Mouse (Mus musculus): ENCODE measurements around the gene Gstm3. TPM values are rescaled to one million over a fixed set of nuclear protein-coding genes. Genes with fewer than 3 reads are reported as not detected.
A peak's percentile ranks its signal among the peaks of the same experiment; 100 is the strongest.
"Not testable (repeated sequence)": the region's sequence is repeated elsewhere in the genome, so short reads cannot be mapped to it uniquely, and the experiment has no call there.

The Gstm3 gene
- polyA plus RNA-seq, 1 experiment from 2014 or later = not detected

- no peaks in the 10 kb centered on the region for H3K4me1 ChIP-seq (replicated peaks)
- H3K9me3 ChIP-seq (replicated peaks) = no peaks in the 10 kb centered on the region
- no peak overlapping the region for H3K4me3 ChIP-seq
- WGBS = 93% methylated on average over 3 of the region's 3 CpGs
- ATAC-seq (ENCODE audit: insufficient number of reproducible peaks, low FRiP score) = no peak
- H3K27ac ChIP-seq (ENCODE audit: poor library complexity, severe bottlenecking) = no peak overlapping the region
- no peak overlapping the region for H3K4me2 ChIP-seq
- H3K36me3 ChIP-seq = no peaks in the 10 kb centered on the region
- no peak overlapping the region for H3K9ac ChIP-seq
- H3K27me3 ChIP-seq (replicated peaks) = 0 out of 2 replicates have a peak, but pooled peaks cover 6% of the 10 kb centered on the region
These were observed 3.0 kb upstream of the Gstm3 start for GRCm38 (mm10) chr3:107972070-107972469.

DNA sequence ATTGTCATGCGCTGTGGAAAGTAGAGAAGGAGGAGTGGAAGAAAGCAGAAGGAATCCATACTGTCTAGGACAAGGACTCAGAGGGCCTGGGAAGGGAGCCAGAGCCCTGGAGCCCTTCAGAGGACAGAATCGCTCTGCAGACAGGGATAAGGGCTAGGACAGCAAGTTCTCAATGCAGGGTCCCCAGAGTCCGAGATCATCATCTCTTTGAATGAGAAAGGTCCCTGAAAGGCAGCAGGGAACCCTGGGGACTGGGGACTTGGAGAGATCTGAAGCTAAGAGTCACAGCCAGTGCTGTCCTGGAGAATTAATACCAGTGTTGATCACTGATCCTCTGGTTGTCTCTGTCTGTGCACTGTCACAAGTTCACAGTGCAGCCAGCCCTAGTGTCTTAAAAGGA lies 2.0 kb upstream of the Gstm3 start:
- ATAC-seq (ENCODE audit: insufficient number of reproducible peaks, low FRiP score); H3K4me3 ChIP-seq: not testable (repeated sequence)
- 48% methylated on average over 3 of the region's 3 CpGs for WGBS

GRCm38 (mm10) chr3:107966631-107967030 lies 2.5 kb downstream of the Gstm3 start:
- H3K27me3 ChIP-seq (replicated peaks) = 0 out of 2 replicates have a peak, but pooled peaks cover 6% of the 10 kb centered on the region
- peaks cover 13% of the 10 kb centered on the region; the same call in 1 of the 2 replicates for H3K4me1 ChIP-seq (replicated peaks)

More for the DNA sequence above, 2.0 kb upstream of the Gstm3 start:
- H3K4me2 ChIP-seq; H3K27ac ChIP-seq (ENCODE audit: poor library complexity, severe bottlenecking); H3K4me1 ChIP-seq (replicated peaks); H3K9me3 ChIP-seq (replicated peaks); H3K36me3 ChIP-seq; H3K27me3 ChIP-seq (replicated peaks); H3K9ac ChIP-seq: not testable (repeated sequence)

GRCm38 (mm10) chr3:107965592-107965991 lies 3.5 kb downstream of the Gstm3 start:
- no peak overlapping the region for H3K4me2 ChIP-seq
- peaks cover 13% of the 10 kb centered on the region; the same call in 1 of the 2 replicates for H3K4me1 ChIP-seq (replicated peaks)
- H3K9me3 ChIP-seq (replicated peaks) = no peaks in the 10 kb centered on the region
- H3K4me3 ChIP-seq = no peak overlapping the region
- 30% methylated on average over 1 of the region's 1 CpGs for WGBS
- ATAC-seq (ENCODE audit: insufficient number of reproducible peaks, low FRiP score) = no peak
- H3K36me3 ChIP-seq = no peaks in the 10 kb centered on the region
- H3K27me3 ChIP-seq (replicated peaks) = 0 out of 2 replicates have a peak, but pooled peaks cover 6% of the 10 kb centered on the region
- H3K9ac ChIP-seq = no peak overlapping the region
- H3K27ac ChIP-seq (ENCODE audit: poor library complexity, severe bottlenecking) = no peak overlapping the region

More at GRCm38 (mm10) chr3:107966631-107967030, 2.5 kb downstream of the Gstm3 start:
- H3K27ac ChIP-seq (ENCODE audit: poor library complexity, severe bottlenecking) = no peak overlapping the region
- no peaks in the 10 kb centered on the region for H3K36me3 ChIP-seq
- H3K9me3 ChIP-seq (replicated peaks) = no peaks in the 10 kb centered on the region
- H3K4me2 ChIP-seq = no peak overlapping the region
- no peak for ATAC-seq (ENCODE audit: insufficient number of reproducible peaks, low FRiP score)
- no peak overlapping the region for H3K9ac ChIP-seq
- 90% methylated on average over 5 of the region's 5 CpGs for WGBS
- no peak overlapping the region for H3K4me3 ChIP-seq

GRCm38 (mm10) chr3:107964656-107965308 lies 4.3 kb downstream of the Gstm3 start:
- Histone ChIP-seq H3K4me2 (no peak overlapping the region), H3K4me1 (replicated peaks) (peaks cover 13% of the 10 kb centered on the region; the same call in 1 of the 2 replicates), H3K9me3 (replicated peaks) (no peaks in the 10 kb centered on the region), H3K27ac (ENCODE audit: poor library complexity, severe bottlenecking) (no peak overlapping the region), H3K27me3 (replicated peaks) (peaks cover 6% of the 10 kb centered on the region; the same call in 1 of the 2 replicates), H3K36me3 (no peaks in the 10 kb centered on the region), H3K9ac (no peak overlapping the region), H3K4me3 (no peak overlapping the region)
- 55% methylated on average over 5 of the region's 5 CpGs for WGBS
- ATAC-seq (ENCODE audit: insufficient number of reproducible peaks, low FRiP score) = peak; percentile 20; the same call in 1 of the 2 replicates

DNA sequence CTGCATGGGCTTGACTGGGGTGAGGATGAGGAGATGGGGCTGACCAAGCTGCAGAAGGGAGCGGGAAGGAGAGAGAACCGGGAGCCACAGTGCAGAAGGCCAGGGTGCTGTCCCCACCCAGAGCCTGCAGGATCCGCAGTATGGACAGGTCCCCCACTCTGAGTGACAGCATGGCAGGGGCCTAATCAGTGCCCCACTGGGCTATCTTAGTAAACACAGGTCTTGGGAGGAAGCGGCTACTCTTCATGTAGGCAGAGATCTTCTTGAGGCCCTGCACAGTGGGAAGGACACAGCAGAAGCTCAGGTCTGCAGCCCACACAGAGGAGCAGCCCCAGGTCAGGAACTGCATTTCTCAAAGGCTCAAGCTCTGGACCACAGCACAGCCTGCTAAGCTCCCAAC lies 5.1 kb downstream of the Gstm3 start:
- H3K4me3 ChIP-seq = no peak overlapping the region
- no peak overlapping the region for H3K9ac ChIP-seq
- 0 out of 2 replicates have a peak, but pooled peaks have one; percentile 26 for ATAC-seq (ENCODE audit: insufficient number of reproducible peaks, low FRiP score)
- WGBS = 62% methylated on average over 4 of the region's 4 CpGs
- no peaks in the 10 kb centered on the region for H3K36me3 ChIP-seq
- H3K27me3 ChIP-seq (replicated peaks) = peaks cover 2% of the 10 kb centered on the region; the same call in 1 of the 2 replicates
- H3K27ac ChIP-seq (ENCODE audit: poor library complexity, severe bottlenecking) = no peak overlapping the region
- peaks cover 13% of the 10 kb centered on the region; the same call in 1 of the 2 replicates for H3K4me1 ChIP-seq (replicated peaks)
- no peak overlapping the region for H3K4me2 ChIP-seq
- no peaks in the 10 kb centered on the region for H3K9me3 ChIP-seq (replicated peaks)

DNA sequence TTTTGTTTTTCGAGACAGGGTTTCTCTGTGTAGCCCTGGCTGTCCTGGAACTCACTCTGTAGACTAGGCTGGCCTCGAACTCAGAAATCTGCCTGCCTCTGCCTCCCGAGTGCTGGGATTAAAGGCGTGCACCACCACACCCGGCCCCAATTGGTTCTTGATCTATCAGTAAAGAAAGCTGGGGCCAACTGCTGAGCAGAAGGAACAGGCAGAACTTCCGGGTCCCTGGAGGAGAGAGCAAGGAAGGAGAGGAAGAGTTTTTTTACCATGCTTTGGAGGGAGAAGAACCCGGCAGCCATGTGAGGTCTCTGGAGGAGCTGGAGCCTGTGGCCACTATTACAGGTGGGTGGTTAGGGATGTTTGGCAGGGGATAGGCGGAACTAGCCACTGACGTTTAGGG lies 13.8 kb downstream of the Gstm3 start:
- H3K4me1 ChIP-seq (replicated peaks); H3K9me3 ChIP-seq (replicated peaks); H3K9ac ChIP-seq; H3K4me2 ChIP-seq; H3K4me3 ChIP-seq; H3K36me3 ChIP-seq; H3K27ac ChIP-seq (ENCODE audit: poor library complexity, severe bottlenecking); ATAC-seq (ENCODE audit: insufficient number of reproducible peaks, low FRiP score); H3K27me3 ChIP-seq (replicated peaks): not testable (repeated sequence)
- 85% methylated on average over 9 of the region's 9 CpGs for WGBS

- H3K4me2 ChIP-seq = no peak overlapping the region
- no peaks in the 10 kb centered on the region for H3K27me3 ChIP-seq (replicated peaks)
- ATAC-seq (ENCODE audit: insufficient number of reproducible peaks, low FRiP score) = no peak
- no peaks in the 10 kb centered on the region for H3K9me3 ChIP-seq (replicated peaks)
- no peak overlapping the region for H3K27ac ChIP-seq (ENCODE audit: poor library complexity, severe bottlenecking)
- H3K36me3 ChIP-seq = no peaks in the 10 kb centered on the region
- H3K4me3 ChIP-seq = no peak overlapping the region
- whole genome bisulfite sequencing = 79% methylated on average over 5 of the region's 5 CpGs
- H3K9ac ChIP-seq = no peak overlapping the region
- no peaks in the 10 kb centered on the region for H3K4me1 ChIP-seq (replicated peaks)
These were observed 15.2 kb downstream of the Gstm3 start for GRCm38 (mm10) chr3:107953906-107954305.

DNA sequence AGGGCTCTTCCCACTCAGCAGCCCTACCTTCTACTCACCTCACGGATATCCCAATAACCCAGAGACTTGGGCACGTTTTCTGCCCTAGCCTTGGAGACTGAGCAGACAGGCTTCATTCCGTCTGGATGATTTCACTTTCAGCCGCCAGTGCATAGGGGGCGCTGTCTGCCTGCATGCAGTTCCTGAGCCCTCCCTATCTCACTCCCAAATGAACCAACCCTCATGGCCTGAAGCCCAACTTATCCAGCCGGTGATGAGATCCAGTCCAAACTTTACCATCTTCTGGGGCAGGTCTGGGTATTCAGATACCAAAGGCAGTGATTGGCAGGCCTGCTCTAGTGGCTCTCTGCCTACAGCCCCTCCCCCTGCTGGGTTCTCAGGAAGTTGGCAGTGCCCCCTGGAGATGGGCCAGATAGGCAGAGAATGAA lies 15.7 kb downstream of the Gstm3 start:
- peak; percentile 51 for ATAC-seq (ENCODE audit: insufficient number of reproducible peaks, low FRiP score)
- H3K4me1 ChIP-seq (replicated peaks) = no peaks in the 10 kb centered on the region
- no peak overlapping the region for H3K4me2 ChIP-seq
- no peak overlapping the region for H3K27ac ChIP-seq (ENCODE audit: poor library complexity, severe bottlenecking)
- WGBS = 15% methylated on average over 6 of the region's 6 CpGs
- no peaks in the 10 kb centered on the region for H3K36me3 ChIP-seq
- no peaks in the 10 kb centered on the region for H3K27me3 ChIP-seq (replicated peaks)
- no peaks in the 10 kb centered on the region for H3K9me3 ChIP-seq (replicated peaks)
- H3K4me3 ChIP-seq = no peak overlapping the region
- no peak overlapping the region for H3K9ac ChIP-seq

GRCm38 (mm10) chr3:107950531-107950930 lies 18.6 kb downstream of the Gstm3 start:
- ATAC-seq (ENCODE audit: insufficient number of reproducible peaks, low FRiP score) = no peak
- Histone ChIP-seq H3K27ac (ENCODE audit: poor library complexity, severe bottlenecking) (no peak overlapping the region), H3K4me3 (no peak overlapping the region), H3K9me3 (replicated peaks) (no peaks in the 10 kb centered on the region), H3K4me2 (no peak overlapping the region), H3K4me1 (replicated peaks) (0 out of 2 replicates have a peak, but pooled peaks cover 3% of the 10 kb centered on the region), H3K9ac (no peak overlapping the region), H3K27me3 (replicated peaks) (no peaks in the 10 kb centered on the region), H3K36me3 (no peaks in the 10 kb centered on the region)
- WGBS = 75% methylated on average over 11 of the region's 11 CpGs

DNA sequence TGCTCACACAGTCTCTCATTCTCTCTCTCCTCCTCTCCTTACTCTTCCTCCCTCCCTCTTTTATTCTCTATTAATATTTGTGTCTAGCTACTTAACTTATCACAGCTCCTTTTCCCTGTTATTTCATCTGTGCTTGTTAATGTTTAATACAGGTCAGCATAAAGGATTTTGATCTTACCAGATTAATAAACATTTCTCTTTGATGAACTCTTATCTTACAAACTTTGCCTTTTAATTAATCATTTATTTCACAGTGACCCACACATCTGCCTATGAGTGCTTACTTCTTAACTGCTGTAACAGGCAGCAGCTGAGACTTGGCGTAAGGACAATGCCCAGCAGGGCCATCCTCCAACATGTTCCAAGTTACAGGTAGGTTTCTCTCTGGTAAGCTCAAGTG lies 19.6 kb downstream of the Gstm3 start:
- H3K9me3 ChIP-seq (replicated peaks); H3K4me2 ChIP-seq; H3K27me3 ChIP-seq (replicated peaks); H3K4me1 ChIP-seq (replicated peaks); H3K4me3 ChIP-seq; H3K36me3 ChIP-seq; H3K27ac ChIP-seq (ENCODE audit: poor library complexity, severe bottlenecking); ATAC-seq (ENCODE audit: insufficient number of reproducible peaks, low FRiP score); H3K9ac ChIP-seq: not testable (repeated sequence)
- WGBS = 86% methylated on average over 1 of the region's 1 CpGs

DNA sequence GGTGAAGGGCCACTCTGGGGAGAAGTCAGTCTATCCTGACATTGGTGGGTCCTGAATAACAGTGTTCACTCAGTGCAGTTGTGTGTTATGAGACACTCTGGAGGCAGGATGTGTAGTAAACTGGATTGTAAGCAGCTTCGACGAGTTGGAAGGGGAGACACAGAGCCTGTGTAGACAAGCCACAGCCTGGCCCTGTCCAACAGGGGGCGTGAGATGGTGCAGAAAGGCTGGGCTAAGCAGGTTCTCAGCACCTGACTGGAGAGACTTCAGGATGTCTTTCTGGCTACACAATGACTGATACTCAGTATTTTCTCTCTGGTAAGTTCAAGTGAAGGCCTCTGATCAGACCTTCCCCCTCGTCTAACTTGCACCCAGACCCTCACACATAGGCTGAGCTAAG lies 23.4 kb downstream of the Gstm3 start:
- Histone ChIP-seq H3K9ac (no peak overlapping the region), H3K27me3 (replicated peaks) (no peaks in the 10 kb centered on the region), H3K4me3 (no peak overlapping the region), H3K4me1 (replicated peaks) (peaks cover 14% of the 10 kb centered on the region), H3K36me3 (no peaks in the 10 kb centered on the region), H3K4me2 (no peak overlapping the region), H3K9me3 (replicated peaks) (no peaks in the 10 kb centered on the region), H3K27ac (ENCODE audit: poor library complexity, severe bottlenecking) (no peak overlapping the region)
- ATAC-seq (ENCODE audit: insufficient number of reproducible peaks, low FRiP score) = no peak
- 54% methylated on average over 4 of the region's 4 CpGs for WGBS
